ENCODE assay signal across 22 mouse cellular contexts in the genomic region with DNA sequence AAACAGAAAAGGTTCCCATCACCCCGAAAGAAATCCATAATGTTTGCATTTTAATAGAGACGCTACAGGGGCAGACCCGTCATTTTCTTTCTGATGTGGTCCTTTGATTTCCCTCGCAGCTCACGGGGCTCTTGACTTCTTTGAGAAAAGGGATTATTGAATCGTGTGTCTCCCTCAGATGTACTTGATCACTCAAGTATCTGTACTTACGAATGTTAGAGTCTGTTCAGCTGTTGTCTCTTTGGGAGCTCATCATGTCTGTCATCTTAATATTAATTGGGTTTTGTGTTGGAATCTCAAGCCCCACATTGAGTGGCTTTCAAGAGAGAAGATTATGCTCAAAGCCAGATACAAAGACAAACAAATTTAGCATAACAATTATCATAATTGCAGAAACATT.
DNase-seq lines count a peak whose midpoint lies in the region; ATAC-seq and TF ChIP-seq lines count a peak whose summit lies in the region.
"Had no signal": no experiment of that assay in that cellular context is flagged by ENCODE, and none has a peak within 500 bp of the region (broad histone marks: within the 10 kb centered on the region; RNA-seq: fewer than 3 reads in every experiment).

No protein-coding gene starts in this region.

- peaks cover 14% of the 10 kb centered on the region for H3K4me1 ChIP-seq in midbrain, embryonic 14.5 days (ENCODE audit: control insufficient read depth, insufficient read depth, low read length)
- peaks cover 7% of the 10 kb centered on the region for H3K4me1 ChIP-seq in midbrain, embryonic 16.5 days (ENCODE audit: control insufficient read depth, insufficient read depth, low read length)
- peaks cover 15% of the 10 kb centered on the region for H3K4me1 ChIP-seq in hindbrain, embryonic 14.5 days (replicated peaks; ENCODE audit: control insufficient read depth, insufficient read depth, low read length)

- H3K4me3 ChIP-seq in midbrain, embryonic 14.5 days (replicated peaks; ENCODE audit: low read depth, low read length) = no peak overlapping the region
- H3K4me3 ChIP-seq in midbrain, embryonic 16.5 days (ENCODE audit: low read depth, low read length) = no peak overlapping the region
- H3K4me3 ChIP-seq in hindbrain, embryonic 14.5 days (replicated peaks; ENCODE audit: low read length) = no peak overlapping the region

- DNase-seq in heart, adult 11 months = peak; percentile 16
- no peak for DNase-seq in heart, adult 18-20 months
- peak; percentile 51 for DNase-seq in midbrain, embryonic 14.5 days
- peak; percentile 63 for DNase-seq in brain, embryonic 14.5 days (ENCODE audit: low read depth)
- DNase-seq in hindbrain, embryonic 14.5 days (ENCODE audit: low spot score) = no peak
- DNase-seq: adrenal gland, adult 2 months; adrenal gland, adult 8-10 months; adrenal gland, postnatal 10 days; adrenal gland, postnatal 14 days; adrenal gland, postnatal 25 days; adrenal gland, postnatal 36 days; B cell, adult 2 months; cerebellum, adult 11 months; cerebellum, adult 11-12 months; cerebellum, adult 18-20 months; cerebellum, adult 2 months had no signal

- no peaks in the 10 kb centered on the region for H3K9me3 ChIP-seq in midbrain, embryonic 14.5 days (ENCODE audit: control insufficient read depth, low read length)
- no peaks in the 10 kb centered on the region for H3K9me3 ChIP-seq in midbrain, embryonic 16.5 days (replicated peaks; ENCODE audit: control insufficient read depth, low read length, poor library complexity, severe bottlenecking)
- no peaks in the 10 kb centered on the region for H3K9me3 ChIP-seq in hindbrain, embryonic 14.5 days (ENCODE audit: control insufficient read depth, low read length)

- 17% methylated on average over 7 of the region's 7 CpGs for WGBS in midbrain, embryonic 14.5 days
- WGBS in midbrain, embryonic 16.5 days = 19% methylated on average over 7 of the region's 7 CpGs
- 55% methylated on average over 7 of the region's 7 CpGs for WGBS in hindbrain, embryonic 14.5 days

- no peaks in the 10 kb centered on the region for H3K27me3 ChIP-seq in midbrain, embryonic 14.5 days (ENCODE audit: control insufficient read depth, insufficient read depth, low read length)
- no peaks in the 10 kb centered on the region; the same call in none of the 2 replicates for H3K27me3 ChIP-seq in midbrain, embryonic 16.5 days (ENCODE audit: control insufficient read depth, insufficient read depth, low read depth, low read length)
- peaks cover under 1% of the 10 kb centered on the region; the same call in 1 of the 2 replicates for H3K27me3 ChIP-seq in hindbrain, embryonic 14.5 days (ENCODE audit: control insufficient read depth, insufficient read depth, low read length)
- H3K27me3 ChIP-seq: CH12.LX had no signal

- no peaks in the 10 kb centered on the region for H3K36me3 ChIP-seq in midbrain, embryonic 14.5 days (ENCODE audit: control insufficient read depth, insufficient read depth, low read length)
- no peaks in the 10 kb centered on the region for H3K36me3 ChIP-seq in midbrain, embryonic 16.5 days (ENCODE audit: control insufficient read depth, insufficient read depth, low read length)
- no peaks in the 10 kb centered on the region for H3K36me3 ChIP-seq in hindbrain, embryonic 14.5 days (replicated peaks; ENCODE audit: control insufficient read depth, insufficient read depth)
- H3K36me3 ChIP-seq: G1E had no signal

- no peak for TF ChIP-seq CTCF in brain, embryonic 14.5 days (IDR thresholded peaks at IDR 0.05; ENCODE audit: borderline replicate concordance, extremely low read depth, insufficient read depth, insufficient read length)

- TF ChIP-seq POLR2A in brain, embryonic 14.5 days (IDR thresholded peaks at IDR 0.05; ENCODE audit: borderline replicate concordance, extremely low read depth, insufficient read depth, insufficient read length, poor library complexity, severe bottlenecking) = no peak

- no peak overlapping the region for H3K4me2 ChIP-seq in midbrain, embryonic 14.5 days (ENCODE audit: low read length)
- no peak overlapping the region for H3K4me2 ChIP-seq in midbrain, embryonic 16.5 days (ENCODE audit: low read length)
- no peak overlapping the region for H3K4me2 ChIP-seq in hindbrain, embryonic 14.5 days (replicated peaks)

- ATAC-seq in midbrain, embryonic 14.5 days (ENCODE audit: low FRiP score, low TSS enrichment) = no peak
- ATAC-seq in midbrain, embryonic 16.5 days = no peak
- no peak for ATAC-seq in hindbrain, embryonic 14.5 days (ENCODE audit: low FRiP score)
- ATAC-seq: activated CD4-positive, CD25-positive, alpha-beta regulatory T cell, adult 4 months; CD4-positive, CD25-positive, alpha-beta regulatory T cell, adult 4 months; Patski had no signal

- H3K9ac ChIP-seq in midbrain, embryonic 14.5 days (replicated peaks; ENCODE audit: low read length) = no peak overlapping the region
- no peak overlapping the region for H3K9ac ChIP-seq in midbrain, embryonic 16.5 days (ENCODE audit: low read depth, low read length)
- H3K9ac ChIP-seq in hindbrain, embryonic 14.5 days = no peak overlapping the region

- no peak overlapping the region for H3K27ac ChIP-seq in midbrain, embryonic 14.5 days (replicated peaks; ENCODE audit: low read depth, low read length)
- H3K27ac ChIP-seq in midbrain, embryonic 16.5 days (ENCODE audit: low read length) = no peak overlapping the region
- no peak overlapping the region for H3K27ac ChIP-seq in hindbrain, embryonic 14.5 days

Comparison
In these comparisons a context has a peak if more than half of its experiments do, and no peak if none do; other contexts are left out.
1. DNase-seq: peak in heart, adult 11 months (single experiment), midbrain, embryonic 14.5 days (single experiment) and brain, embryonic 14.5 days (single experiment); none in heart, adult 18-20 months (0 of 2) and hindbrain, embryonic 14.5 days (single experiment).